Mouse (Mus musculus) gastrocnemius, postnatal 14 days (tissue): Measurements from ENCODE around the gene Cmah. TPM values are rescaled to one million over a fixed set of nuclear protein-coding genes. Genes with fewer than 3 reads are reported as not detected.

Experiments
- DNase-seq: peaks from one replicate; pipeline ENCODE4 v3.0.0; 2021; ENCODE audit warnings: mixed read lengths
- intact Hi-C: fragments of 180-260 bp; cut with DNase I; formaldehyde crosslinking; loops from one replicate; pipeline ENCODE4 v1.15.1; 2025; ENCODE audit warnings: low total_unique reads
- long read RNA-seq, 2 experiments: library from polyadenylated mRNA; stranded (forward); transcript quantifications; one replicate each; pipeline ENCODE4 v2.0.0; 2021
- total RNA-seq, 2 experiments: library from RNA; stranded (reverse); gene quantifications; 2 replicates each; pipeline ENCODE4 v1.2.3; 2021

Cmah gene
- total RNA-seq, result 1 to 10 TPM; 1.4 to 3.0 TPM
- long read RNA-seq, experiment 1, partial matches to known transcripts, result 0 of 1 reads
- long read RNA-seq, experiment 1, other reads (novel, unspliced or antisense), result 1 of 1 reads
- long read RNA-seq, experiment 2, result 0 reads

DNA sequence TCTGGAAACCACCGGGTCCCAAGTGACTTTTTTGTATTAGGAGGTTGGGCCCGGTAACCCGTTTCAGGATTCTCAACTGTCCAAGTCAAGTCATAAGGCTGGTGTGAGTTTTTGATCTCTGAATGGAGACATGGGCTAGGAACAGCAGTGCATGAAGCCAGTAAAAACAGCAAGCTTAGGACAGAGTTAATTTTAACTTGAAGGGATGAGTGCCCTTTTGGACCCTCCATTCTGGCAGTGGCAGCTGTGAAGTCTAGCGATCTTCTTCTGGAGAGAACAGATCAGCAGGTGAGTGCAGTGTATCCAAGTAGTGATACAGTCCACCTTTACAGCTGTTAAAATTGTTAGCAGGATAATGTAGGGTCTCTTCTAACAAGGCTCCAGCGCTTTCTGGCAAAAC is at the start of gene Cmah:
Gene Cmah, plus strand, starts transcription at position 204 of the 400 bp plus-strand sequence.
- DNase-seq, result no peak
- intact Hi-C loops, result no loop called here

DNA sequence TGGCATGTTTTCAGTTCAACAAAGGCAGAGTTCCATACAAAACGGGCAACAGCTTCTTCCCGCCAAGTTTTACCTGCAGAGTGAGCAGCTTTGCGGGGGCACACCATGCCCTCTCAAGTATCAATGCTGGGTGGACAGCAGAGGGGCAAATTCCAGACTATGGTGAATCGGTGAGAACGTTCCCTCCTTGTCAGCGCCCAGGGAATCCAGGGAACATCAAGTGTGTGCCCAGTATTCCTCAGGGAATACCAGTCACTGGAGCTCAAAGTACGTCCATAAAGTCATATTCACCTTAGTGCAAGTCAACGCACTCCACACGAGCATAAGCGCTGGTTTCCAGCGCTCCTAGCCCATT is 47.8 kb upstream of the Cmah start:
- no peak for DNase-seq
- intact Hi-C loops, result loop anchor here (5.0 kb wide), 1 partner anchor 167 kb away; no protein-coding TSS in a partner anchor

DNA sequence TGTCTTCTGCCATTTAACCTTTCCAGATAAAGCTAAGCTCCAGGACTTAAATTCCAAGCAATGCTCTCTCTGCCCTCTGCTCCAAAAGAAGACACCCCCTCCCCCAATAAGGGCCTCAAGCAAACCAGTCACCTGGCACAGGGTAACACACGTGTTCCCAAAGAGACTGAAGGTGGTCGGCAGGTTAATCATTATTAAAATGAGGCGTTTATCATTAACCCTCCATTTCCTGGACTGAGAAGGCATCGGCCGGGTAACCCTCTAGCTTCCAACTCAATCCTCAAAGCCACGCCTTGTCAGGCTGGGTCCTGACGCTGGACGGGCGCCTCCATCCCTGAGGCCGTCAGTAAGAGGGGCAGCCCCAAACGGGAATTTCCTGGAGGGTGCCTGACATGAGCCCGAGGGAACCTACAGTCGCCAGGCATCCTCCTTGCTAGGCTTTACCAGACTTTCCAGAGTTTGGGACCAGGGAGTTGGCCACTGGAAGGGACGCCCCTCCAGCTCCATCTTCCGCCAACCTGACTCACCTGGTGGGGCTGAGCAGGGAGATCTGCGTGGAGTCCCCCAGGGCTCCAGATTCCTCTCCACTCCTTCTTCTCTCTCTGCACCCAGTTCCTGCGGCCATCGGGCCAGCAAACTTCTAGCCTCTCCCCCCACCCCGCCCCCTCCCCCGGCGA is 47.3 kb upstream of the Cmah start:
- intact Hi-C loops, result loop anchor here (5.0 kb wide), 1 partner anchor 168 kb away; no protein-coding TSS in a partner anchor
- DNase-seq, result no peak

DNA sequence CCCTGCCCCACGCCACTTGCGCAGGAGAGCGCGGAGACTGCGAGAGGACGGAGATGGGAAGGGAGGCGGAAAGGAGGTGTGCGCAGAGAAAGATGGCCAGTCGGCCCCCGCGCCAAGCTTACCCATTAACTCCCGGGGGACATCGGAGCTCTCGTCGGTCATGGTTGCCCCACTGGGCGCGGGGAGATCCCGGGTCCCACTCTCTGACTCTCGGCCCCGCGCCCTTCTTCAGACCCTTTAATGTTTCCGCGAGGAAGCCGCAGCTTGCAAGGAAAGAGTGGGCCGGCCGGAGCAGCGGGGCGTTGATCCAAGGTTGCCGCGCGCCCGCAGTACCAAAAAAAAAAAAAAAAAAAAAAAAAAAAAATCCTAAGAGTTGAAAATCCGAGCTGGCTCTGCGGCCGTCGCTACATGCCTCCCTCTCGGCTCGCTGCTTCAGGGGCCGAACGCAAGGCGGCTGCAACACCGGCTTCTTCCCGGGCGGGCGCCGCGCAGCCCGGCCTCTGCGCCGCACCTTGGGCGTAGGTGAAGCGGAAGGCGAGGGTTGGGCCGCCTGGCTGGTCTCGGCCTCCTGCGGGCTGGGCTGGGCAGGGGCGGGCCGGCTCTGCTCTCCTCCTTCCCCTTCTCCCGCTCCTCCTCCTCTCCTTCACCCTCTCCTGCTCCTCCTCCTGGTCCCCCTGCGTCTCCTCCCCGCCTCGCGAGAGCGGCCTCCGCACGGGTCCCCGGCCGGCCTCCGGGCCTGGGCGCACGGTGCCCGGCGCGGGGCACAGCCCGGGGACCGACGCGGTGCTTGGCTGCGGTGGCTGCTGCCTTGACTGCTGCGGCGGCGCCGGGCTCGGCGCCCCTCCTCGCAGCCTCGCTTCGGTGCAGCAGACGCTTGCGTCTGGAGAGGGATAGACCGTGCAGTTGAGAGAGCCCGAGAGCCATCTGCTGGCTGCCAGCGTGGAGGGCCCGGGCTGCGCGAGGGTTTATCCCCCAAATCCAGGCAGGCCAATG is 46.5 kb upstream of the Cmah start, which contains the start of gene Carmil1:
Gene Carmil1, minus strand, starts transcription at position 357 of the 993 bp plus-strand sequence.
- peak; percentile 76 for DNase-seq
- intact Hi-C loops, result no loop called here

DNA sequence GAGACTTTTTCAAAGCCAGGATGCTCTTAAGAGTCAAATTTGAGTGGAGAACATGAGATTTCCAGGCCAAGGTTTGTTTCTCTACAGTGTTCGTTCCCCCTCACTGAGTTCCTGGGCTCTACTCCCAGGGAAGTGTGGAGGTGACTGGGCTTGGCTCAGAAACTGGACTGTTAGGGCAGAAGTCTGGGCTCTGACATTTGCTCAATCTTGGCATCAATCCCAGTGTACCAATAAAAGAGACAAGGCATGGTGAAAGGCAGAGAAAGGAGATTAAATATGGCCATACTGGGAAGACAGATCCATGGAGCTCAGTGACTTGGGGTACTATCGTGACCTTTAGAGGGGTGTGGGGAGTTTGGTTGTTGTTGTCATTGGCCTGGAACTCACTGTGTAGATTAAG is 39.8 kb upstream of the Cmah start:
- DNase-seq, result no peak
- intact Hi-C loops, result no loop called here

DNA sequence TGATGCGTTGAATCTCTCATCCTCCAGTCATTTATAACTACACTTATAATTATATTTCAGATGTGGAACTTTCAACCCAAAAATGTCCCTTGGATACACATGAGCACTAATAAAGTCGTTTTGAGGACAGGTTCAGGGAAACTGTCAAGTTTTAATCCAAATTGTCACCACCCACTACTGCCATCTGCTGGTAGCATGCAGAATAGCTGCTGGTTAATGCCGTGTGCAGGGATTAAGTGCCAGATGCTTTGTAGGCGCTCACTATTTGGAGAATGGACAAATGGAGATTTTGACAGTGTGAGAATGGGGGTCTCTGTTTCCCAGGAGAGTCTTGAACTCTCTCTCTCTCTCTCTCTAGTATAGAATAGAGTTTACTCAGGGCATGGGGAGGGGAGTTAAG is 30.0 kb upstream of the Cmah start:
- intact Hi-C loops, result loop anchor here (10.0 kb wide), 2 partner anchors 272 to 462 kb away; partner anchors contain the start of gene Slc17a3
- no peak for DNase-seq

DNA sequence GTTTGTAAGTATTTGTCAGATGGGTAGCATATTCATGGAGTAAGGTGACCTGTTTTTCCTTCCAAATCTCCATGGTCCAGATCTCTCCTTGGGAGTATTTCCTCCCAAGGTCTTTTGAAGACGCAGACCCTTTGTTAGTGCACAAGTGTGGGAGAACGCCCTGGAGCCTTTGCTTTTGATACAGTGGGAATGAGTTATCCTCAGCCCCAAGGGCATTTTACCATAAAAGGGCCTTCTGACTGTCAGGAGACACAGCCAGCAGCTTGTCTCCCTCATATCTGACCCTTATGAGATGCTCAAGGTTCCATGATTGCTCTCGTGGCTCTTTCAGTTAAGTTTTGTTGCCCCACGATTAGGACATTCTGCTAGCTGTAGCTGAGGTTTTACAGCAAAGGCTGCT is 21.7 kb upstream of the Cmah start:
- no peak for DNase-seq
- intact Hi-C loops, result no loop called here

DNA sequence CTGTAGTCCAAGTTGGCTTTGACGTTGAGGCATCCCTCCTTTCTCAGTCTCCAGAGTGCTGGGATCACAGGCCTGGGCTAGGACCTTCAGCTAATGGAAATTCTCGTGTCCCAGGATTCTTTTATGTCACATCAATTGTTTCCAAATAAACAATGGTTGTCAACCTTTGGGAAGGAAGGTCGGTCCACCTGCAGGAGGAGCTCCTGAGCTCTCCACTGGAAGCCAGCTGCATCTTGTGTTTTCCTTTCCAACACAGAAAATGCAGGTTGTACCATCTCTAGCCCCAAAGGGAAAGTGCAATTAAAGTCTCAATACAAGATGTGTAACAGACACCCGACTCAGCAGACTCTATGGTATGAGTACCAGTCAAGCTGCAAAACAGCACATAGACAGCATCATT is 21.0 kb upstream of the Cmah start:
- DNase-seq, result no peak
- intact Hi-C loops, result no loop called here

DNA sequence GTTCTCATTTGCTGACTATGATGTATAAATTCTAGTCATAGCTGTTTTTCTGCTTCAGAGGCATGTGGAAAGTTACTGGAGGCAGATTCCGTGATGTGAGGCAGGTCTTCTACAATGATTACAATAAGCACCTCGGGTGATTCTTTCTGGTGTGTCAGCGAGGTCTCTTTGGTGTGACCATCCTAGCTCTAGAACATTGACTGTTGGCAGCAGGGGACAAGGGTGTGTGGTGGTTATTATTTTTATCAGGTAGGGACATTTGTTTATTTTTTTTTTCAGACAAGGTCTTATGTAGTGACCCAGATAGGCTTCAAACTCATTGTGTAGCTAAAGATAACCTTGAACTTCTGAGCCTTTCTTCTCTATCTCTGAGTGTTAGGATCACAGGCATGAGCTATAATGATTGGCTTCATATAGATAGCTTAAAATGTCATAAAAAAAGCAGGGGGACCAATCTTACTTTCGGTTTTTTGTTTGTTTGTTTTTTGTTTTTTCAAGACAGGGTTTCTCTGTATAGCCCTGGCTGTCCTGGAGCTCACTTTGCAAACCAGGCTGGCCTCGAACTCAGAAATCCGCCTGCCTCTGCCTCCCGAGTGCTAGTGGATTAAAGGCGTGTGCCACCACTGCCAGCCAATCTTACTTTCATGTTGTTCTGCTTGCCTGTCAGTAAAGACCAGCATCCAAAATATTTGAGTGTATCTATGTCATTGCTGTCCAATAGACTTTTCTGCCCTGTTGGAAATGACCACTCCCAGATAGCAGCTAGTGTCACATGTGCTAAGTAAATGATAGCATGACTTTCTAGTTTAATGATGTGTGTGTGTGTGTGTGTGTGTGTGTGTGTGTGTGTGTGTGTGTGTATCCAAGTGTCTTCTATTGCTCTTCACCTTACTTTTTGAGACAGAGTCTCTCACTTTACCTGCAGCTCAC is 15.9 kb upstream of the Cmah start:
- DNase-seq, result no peak
- intact Hi-C loops, result no loop called here

DNA sequence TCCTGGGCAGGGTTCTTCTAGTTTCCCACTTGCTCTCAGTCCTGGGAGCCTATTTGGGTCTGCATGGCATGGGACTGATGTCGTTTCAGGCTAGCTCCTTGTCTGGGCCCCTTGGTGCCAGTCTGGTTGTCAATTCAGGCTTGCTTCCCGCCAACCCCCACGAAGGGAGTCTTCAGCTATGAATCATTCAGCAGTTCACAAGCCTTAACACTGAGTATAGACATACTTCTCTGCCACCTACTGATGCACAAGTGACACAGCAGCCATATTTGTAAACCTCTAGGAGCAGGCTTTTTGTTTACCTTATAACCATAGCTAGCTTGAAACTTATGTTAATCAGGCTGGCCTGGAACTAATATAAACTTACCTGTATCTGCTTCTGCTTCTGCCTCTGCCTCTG is 10.6 kb upstream of the Cmah start:
- DNase-seq, result no peak
- intact Hi-C loops, result no loop called here

DNA sequence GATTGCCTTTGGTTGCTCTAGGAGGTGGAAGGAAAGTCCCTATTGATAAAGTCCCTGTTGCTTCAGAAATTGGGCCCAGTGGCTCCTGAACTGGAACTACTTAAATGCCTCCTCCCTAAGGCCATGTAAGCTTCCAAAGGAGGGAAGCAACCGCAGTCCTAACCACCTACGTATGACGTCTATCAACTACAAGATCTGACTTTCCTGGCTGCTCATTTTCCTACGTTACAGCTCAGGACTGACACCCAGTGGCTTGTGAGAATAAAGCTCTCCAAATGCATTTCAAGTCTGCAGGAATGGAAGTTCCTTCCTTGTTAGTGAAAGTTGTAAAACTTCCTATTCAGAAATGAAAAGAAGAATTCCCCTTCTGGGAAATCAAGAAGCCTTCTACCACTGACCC is 8.6 kb upstream of the Cmah start:
- intact Hi-C loops, result no loop called here
- DNase-seq, result no peak

DNA sequence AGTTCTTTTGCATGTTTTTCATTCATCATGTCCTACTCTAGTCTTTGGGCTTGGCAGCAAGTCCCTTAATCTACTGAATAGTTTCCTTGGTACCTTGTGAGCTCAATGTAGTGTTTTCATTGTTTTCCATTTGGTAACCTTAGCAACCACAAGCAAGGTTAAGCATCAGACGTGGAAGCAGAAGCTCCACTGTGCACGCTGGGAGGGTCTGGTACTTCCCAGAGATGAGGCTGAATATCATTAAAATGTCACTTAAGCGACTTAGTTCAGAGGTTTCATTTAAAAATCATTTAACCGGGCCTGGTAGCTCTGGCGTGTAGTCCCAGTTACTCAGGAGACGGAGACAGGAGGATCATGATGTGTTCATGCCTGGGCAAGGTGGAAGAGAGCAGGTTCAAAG is 5.9 kb upstream of the Cmah start:
- intact Hi-C loops, result no loop called here
- DNase-seq, result no peak

DNA sequence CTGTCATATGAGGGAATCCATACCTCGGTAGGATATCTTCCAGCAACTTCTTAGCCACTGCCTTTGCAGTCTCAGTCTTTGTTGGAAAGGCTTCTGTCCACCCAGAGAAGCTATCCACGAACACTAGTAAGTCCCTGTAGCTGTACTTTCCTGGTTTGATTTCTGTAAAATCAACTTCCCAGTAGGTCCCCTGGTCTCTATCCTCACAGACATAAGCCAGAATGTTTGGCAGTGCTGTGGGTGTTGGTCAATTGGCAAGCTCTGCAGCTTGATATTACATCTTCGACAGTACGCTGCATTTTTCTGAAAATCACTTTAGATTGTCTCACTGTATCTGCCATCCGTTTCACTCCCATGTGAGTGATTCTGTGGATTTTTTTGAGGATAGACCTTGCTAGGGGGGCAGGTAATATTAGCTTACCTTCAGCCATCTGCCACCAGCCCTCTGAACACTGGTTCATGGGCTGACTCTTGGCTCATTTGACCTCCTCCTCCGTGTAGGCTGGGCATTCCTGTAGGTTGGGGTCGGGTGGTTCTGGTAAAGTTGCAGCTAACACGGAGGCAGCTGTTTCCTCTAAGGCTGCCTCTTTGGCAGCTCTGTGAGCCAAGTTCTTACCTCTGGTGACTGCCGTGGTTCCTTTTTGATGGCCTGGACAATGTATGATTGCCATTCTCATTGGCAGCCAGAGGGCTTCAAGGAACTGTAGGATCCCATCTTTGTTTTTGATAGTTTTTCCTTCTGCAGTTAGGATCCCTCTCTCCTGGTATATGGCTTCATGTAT is 1.0 kb downstream of the Cmah start:
- intact Hi-C loops, result no loop called here
- no peak for DNase-seq

DNA sequence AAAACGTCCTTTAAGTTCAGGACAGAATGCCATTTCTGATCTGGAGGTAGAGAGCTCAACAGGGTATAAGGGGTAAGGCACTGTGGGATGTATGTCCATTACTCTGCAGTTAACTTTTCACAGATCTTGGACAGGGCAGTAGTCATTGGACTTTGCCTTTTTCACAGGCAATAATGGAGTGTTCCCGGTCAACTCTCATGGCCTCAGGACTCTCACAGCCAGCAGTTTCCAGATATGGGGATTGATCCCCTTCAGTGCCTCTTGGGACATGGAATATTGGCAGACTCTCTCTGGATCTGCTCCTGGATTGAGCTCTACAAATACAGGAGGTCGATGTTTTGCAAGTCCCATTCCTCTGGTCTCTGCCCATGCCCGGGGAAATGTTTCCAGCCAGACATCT is 2.9 kb downstream of the Cmah start:
- intact Hi-C loops, result no loop called here
- DNase-seq, result no peak

DNA sequence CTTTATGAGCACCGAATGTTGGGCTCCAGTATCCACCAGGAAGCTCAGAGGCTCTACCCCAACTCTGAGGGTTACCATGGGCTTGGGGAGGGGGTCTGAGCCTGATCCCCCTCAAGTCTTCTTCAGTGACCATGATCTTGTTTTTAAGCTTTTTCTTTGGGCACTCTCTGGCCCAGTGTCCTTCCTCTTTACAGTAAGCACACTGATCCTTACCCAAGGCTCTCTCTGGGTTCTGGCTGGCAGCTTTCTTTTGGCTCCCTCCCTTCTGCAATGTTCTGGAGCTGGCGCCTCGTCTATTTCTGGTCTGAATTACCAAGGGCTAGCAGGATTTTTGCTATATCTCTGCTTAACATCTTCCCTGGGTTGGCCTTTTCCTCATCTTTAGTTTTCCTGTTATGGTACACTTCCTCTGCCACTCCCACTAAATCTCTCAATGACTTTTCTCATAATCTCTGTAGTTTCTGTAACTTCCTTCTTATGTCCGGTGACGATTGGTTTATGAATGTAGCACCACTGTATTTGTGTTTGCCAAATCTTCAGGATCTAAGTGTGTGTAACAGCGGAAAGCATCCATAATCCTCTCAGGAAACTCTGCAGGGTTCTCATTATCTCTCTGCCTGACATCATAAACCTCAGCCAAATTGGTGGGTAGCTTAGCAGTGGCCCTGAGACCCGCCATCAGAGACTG is 3.8 kb downstream of the Cmah start:
- intact Hi-C loops, result no loop called here
- no peak for DNase-seq

DNA sequence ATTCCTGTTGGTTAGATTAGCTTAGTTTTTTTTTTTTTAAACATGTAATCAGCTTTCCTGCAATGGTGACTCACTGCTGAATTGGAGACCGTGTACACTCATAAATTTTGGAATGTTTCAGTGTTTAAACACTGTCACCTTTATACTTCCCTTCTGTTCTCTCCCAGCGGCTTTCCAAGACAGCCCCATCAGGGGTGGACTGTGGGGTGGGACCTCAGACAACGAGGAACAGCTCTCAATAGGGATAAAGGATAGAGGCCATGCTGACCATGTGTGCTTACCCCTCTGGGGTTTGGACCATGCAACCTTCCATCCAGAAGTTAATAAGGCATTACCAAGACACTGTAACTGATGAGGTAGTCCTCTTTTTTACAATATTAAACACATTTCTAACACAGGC is 5.3 kb downstream of the Cmah start:
- intact Hi-C loops, result no loop called here
- DNase-seq, result no peak

DNA sequence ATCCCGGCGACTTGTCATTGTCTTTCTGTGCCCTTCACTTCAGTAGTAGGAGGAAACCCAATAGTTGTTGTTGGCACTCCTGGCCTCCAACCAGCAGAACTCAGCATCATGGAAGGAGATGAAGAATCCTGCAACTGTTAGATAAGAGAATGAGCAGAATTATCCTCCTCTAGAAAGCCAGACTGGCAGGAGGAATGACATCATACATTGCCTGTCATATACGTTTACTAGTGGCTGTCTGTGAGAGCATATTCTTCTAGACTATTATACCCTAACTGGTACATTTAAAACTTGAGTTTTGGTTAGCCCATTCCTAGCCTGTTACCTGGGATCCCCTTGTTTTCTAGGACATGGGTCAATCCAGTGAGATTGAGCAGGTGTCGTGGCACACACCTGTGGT is 9.6 kb downstream of the Cmah start:
- intact Hi-C loops, result no loop called here

DNA sequence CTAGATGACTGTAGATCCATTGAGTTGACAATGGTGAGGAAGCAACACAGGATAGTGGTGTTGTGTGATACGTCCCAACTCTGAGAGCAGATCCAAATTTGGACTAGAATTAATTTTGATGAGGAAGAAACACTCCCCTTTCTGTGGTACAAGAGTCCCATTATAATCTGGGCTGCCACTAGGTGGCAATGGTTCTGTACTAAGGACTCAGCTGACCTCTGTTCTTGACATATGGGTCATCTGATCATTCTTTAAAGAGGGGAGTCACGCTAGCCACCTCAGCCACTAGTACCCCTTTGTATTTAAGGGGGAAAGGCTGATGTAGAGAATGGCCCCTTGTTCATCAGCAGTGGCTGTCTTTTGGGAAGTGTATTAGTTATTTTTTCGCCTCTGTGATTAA is 10.7 kb downstream of the Cmah start:
- intact Hi-C loops, result no loop called here

More for the DNA sequence above, 9.6 kb downstream of the Cmah start:
- DNase-seq, result no peak

More for the DNA sequence above, 10.7 kb downstream of the Cmah start:
- peak; percentile 31 for DNase-seq
